Mouse (Mus musculus): ENCODE data around the gene Kel.

The Kel gene

GRCm38 (mm10) chr6:41704123-41704522 lies at the start of gene Kel:
Gene Kel (minus strand): TSS chr6:41704339.
- DNase-seq = no peak

GRCm38 (mm10) chr6:41744664-41745392 lies 40.7 kb upstream of the Kel start:
- no peak for DNase-seq

- DNase-seq = no peak
Measured at GRCm38 (mm10) chr6:41741101-41741500, 37.0 kb upstream of the Kel start.

GRCm38 (mm10) chr6:41734719-41735470 lies 30.8 kb upstream of the Kel start:
- DNase-seq = no peak

GRCm38 (mm10) chr6:41727989-41728609 lies 24.0 kb upstream of the Kel start:
- DNase-seq = no peak

- no peak for DNase-seq
Measured at GRCm38 (mm10) chr6:41721430-41721829, 17.3 kb upstream of the Kel start.

GRCm38 (mm10) chr6:41710281-41710680 lies 6.1 kb upstream of the Kel start:
- no peak for DNase-seq

- no peak for DNase-seq
Measured at GRCm38 (mm10) chr6:41706275-41706674, 2.1 kb upstream of the Kel start.

GRCm38 (mm10) chr6:41702928-41703327 lies 1.2 kb downstream of the Kel start:
- peak; percentile 19 for DNase-seq

GRCm38 (mm10) chr6:41701245-41701644 lies 2.9 kb downstream of the Kel start:
- DNase-seq = no peak

- DNase-seq = no peak
Measured at GRCm38 (mm10) chr6:41694407-41694806, 9.7 kb downstream of the Kel start.

GRCm38 (mm10) chr6:41692200-41692599 lies 11.9 kb downstream of the Kel start:
- no peak for DNase-seq

GRCm38 (mm10) chr6:41685596-41685995 lies 18.5 kb downstream of the Kel start:
- DNase-seq = peak; percentile 32

GRCm38 (mm10) chr6:41684911-41685310 lies 19.2 kb downstream of the Kel start:
- DNase-seq = no peak

- no peak for DNase-seq
Measured at GRCm38 (mm10) chr6:41684131-41684530, 20.0 kb downstream of the Kel start, which contains the start of gene Llcfc1. Gene Llcfc1 (plus strand): TSS chr6:41684431.

- no peak for DNase-seq
Measured at GRCm38 (mm10) chr6:41681656-41682055, 22.5 kb downstream of the Kel start.

- DNase-seq = no peak
Measured at GRCm38 (mm10) chr6:41680669-41681068, 23.5 kb downstream of the Kel start, which contains the start of gene Trpv5. Gene Trpv5 (minus strand): TSS chr6:41680769.

- DNase-seq = no peak
Measured at GRCm38 (mm10) chr6:41676530-41676929, 27.6 kb downstream of the Kel start.

- DNase-seq = no peak
Measured at GRCm38 (mm10) chr6:41662320-41662719, 41.8 kb downstream of the Kel start.

- DNase-seq = no peak
Measured at GRCm38 (mm10) chr6:41658487-41658886, 45.7 kb downstream of the Kel start.

- DNase-seq = no peak
Measured at GRCm38 (mm10) chr6:41654648-41655047, 49.5 kb downstream of the Kel start.

- DNase-seq = no peak
Measured at GRCm38 (mm10) chr6:41653173-41653572, 51.0 kb downstream of the Kel start.

- DNase-seq = no peak
Measured at GRCm38 (mm10) chr6:41646672-41647071, 57.5 kb downstream of the Kel start.

- DNase-seq = no peak
Measured at GRCm38 (mm10) chr6:41646220-41646619, 57.9 kb downstream of the Kel start.

All from kidney, adult 18-20 months (tissue).